Mouse (Mus musculus): ENCODE data around the gene Vwa8.
A peak's percentile ranks its signal among the peaks of the same experiment; 100 is the strongest.

The Vwa8 gene

DNA sequence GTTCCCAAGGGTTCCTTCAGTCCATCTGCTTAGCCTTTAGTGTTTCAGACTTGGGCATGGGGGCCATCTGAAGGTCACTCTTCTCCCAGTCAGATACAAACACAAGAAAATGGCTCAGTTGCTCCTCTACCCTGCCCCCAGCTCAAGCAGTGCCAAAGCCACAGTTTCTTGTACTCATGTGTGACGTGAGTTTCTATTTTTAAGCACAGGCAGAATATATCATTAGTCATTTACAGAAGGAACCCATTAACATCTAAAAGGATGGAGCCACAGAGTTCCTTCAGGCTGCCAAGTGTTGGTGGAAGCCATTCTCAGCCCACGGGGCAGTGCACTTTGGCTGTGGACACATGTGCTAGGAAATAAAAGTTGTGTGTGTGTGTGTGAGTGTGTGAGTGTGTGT, 240.6 kb downstream of the Vwa8 start:
- DNase-seq (ENCODE audit: low spot score), result peak; percentile 45

- DNase-seq (ENCODE audit: low spot score), result no peak
Measured at GRCm38 (mm10) chr14:79097181-79097580, 248.3 kb downstream of the Vwa8 start.

GRCm38 (mm10) chr14:79106655-79107515, 258.0 kb downstream of the Vwa8 start:
- DNase-seq (ENCODE audit: low spot score), result peak; percentile 67

- no peak for DNase-seq (ENCODE audit: low spot score)
Measured at GRCm38 (mm10) chr14:79109375-79109774, 260.5 kb downstream of the Vwa8 start.

DNA sequence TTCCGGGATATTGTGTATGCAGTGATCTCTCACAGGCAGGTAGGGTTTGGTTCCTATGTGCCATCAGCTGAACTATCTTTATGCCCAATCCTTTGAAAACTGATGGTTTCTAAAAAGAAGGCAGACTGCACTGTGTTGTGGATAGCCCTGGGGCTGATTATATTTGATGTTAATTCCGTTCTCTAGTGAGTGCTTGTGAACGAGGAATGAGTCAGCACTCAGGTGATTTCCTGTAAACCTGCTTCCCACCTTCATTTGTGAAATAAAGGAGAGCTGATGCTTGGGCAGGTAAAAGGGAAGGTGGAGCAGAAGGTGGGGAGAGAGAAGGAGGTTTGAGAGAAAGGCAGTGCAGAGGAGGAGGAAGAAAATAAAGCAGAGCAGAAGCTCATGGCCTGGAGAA, 261.2 kb downstream of the Vwa8 start:
- DNase-seq (ENCODE audit: low spot score), result no peak

GRCm38 (mm10) chr14:79112050-79112449, 263.2 kb downstream of the Vwa8 start:
- DNase-seq (ENCODE audit: low spot score), result no peak

- DNase-seq (ENCODE audit: low spot score), result peak; percentile 25
Measured at GRCm38 (mm10) chr14:79114526-79115383, 265.9 kb downstream of the Vwa8 start.

DNA sequence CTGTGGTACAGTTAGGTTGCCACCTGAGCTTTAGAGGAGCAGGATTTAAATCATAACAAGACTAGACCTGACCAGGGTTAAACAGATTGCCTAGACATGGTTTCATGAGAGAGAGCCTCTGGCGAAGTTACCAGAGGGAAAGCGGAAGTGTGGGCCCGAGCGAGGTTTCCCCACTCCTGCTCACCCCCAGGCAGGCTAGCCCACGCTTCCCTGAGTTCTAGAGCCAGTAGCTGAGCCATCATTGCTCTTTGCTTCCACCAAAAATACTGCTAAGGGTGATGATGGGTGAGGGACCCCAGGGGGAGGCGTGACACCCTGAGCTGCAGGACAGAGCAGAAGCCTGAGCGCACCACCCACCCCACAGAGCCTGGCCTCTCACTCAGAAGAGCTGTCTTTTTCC, 269.6 kb downstream of the Vwa8 start:
- DNase-seq (ENCODE audit: low spot score), result no peak

DNA sequence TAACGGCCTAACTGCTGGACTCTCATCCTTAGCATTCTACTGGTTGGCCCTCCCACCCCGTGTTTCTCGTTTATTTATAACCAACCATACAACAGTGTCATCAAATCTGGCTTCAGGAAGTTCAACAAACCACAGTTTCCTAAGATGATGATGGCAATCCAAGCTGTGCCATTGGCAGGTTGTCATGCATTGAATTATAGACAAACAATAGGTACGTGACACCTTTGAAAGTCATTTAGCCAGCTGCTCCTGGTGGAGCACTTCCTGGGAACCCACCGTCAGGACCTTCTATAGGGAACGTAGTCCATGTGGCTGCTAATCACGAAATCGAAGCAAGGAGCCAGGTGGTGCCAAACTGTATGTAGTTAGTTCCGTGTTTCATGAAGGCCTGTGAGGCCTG, 270.5 kb downstream of the Vwa8 start:
- no peak for DNase-seq (ENCODE audit: low spot score)

GRCm38 (mm10) chr14:79120681-79121080, 271.8 kb downstream of the Vwa8 start:
- no peak for DNase-seq (ENCODE audit: low spot score)

DNA sequence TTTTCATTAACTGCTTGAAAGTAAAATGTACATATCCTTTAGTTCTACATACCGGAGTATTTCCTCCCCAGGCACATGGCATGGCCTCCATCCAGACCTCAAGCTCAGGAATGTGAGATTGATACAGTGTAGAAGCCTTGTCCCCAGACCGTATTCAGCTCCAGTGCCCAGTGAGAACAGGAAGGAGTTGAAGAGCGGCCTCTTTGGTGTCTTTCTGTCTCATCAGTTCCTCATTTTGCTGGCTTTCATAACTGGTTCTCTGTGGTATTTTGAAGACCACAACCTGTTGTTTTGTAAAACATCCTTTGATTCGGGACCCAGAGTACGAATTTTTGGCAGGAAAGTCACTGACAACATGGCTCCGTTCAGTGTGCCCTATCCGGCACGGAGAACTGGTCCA, 274.6 kb downstream of the Vwa8 start:
- DNase-seq (ENCODE audit: low spot score), result no peak

- peak; percentile 45 for DNase-seq (ENCODE audit: low spot score)
Measured at GRCm38 (mm10) chr14:79124643-79125042, 275.8 kb downstream of the Vwa8 start.

- DNase-seq (ENCODE audit: low spot score), result no peak
Measured at GRCm38 (mm10) chr14:79126176-79126575, 277.3 kb downstream of the Vwa8 start.

- DNase-seq (ENCODE audit: low spot score), result no peak
Measured at GRCm38 (mm10) chr14:79134891-79135334, 286.1 kb downstream of the Vwa8 start.

DNA sequence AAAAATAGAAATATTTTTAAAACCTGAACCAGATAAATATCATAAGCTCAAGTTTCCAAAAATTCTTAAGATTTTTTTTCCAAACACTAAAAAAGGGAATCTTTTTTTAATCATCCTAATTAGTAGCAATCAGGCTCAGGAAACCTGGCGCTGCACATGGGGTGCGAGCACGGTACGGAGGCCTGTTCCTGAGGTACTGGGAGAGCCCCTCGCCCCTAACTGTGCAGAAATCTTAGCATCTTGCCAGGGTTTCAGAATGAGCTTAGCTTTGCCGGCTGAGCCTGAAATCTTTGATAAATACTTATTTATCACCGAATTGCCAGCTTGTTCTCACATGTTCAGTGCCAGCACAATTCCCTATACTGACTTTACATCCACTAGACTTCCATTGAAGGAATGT, 286.6 kb downstream of the Vwa8 start:
- no peak for DNase-seq (ENCODE audit: low spot score)

DNA sequence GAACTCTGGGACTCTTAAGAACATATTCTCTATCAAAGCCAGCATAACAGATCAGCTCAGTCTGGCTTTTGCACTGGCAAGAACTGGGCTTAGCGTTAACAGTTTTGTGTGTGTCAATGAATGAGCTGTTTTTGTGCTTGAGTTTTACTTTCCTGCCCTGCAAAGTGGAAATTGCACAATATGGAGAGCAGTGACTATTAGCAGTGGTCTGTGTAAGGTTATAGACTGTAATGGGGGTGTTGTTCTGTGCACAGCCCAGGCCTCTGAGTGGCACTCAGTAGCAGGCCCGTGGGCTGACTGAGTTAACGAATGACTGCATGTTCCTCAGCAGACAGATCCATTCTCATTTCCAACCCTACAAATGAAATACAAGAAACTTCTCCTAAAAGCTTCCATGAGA, 287.7 kb downstream of the Vwa8 start:
- no peak for DNase-seq (ENCODE audit: low spot score)

- DNase-seq (ENCODE audit: low spot score), result no peak
Measured at GRCm38 (mm10) chr14:79137100-79137499, 288.2 kb downstream of the Vwa8 start.

DNA sequence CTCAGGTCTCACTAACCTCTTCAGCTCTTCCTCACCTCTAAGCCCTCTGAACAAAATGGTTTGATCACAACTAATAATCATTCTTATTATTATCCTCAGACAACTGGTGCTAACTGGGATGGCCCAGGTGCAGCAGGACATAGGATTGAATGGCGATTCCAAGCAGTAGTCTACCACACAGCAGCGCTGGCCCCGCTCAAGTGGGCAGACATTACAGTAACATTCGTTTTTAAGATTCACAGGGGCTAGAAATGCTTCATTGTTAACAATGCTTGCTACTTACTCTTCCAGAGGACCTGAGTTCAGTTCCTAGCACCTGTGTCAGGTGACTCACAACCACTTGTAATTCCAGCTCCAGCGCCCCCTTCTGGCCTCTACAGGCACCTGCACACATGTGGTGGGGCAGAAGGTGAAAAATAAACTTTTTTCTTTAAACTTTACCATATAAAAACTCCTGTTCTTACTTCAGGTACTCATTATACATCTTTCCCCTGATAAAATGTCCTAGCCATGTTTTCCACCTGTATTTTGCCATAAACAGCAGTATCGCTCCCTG, 290.3 kb downstream of the Vwa8 start:
- no peak for DNase-seq (ENCODE audit: low spot score)

DNA sequence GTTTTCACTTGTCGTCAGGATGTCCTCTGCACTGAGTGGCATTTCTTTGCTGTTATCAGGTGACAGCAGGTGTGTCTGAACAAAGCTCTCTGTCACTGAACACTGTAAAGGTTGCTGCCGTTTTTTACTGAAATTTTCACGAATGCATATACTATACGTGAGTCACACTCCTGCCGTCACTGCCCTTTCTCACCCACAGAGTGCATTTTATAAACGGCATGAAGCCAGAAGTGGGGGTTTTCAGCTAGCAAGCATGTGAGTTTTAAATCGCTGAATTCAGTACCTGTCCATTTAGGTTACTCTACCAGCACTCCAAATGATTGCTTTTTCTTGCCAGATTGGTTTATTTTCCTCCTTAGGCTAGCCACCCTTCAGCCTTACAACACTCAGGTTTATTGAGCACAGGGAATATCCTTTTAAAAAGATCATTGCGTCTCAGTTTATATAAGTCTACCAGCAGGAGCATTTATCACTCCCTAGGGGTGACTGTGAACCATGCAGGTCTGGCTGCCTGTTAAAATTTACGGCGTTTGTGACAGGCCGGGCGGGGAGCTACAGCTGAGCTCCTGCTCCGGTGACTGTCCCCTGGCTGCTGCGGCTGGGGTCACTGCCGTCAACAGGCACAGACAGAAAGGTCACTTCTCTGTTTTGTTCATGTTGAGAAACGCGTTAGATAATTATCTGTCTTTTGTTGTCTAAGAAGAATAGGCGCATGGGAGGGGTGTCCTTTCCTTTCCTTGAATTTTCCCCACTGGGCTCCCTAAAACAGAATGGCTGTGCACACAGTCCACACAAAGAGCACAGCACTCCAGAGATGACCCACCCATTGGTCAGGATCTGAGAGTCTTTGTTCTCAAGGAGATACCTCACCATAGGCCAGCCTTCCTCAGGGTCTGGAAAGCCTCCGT, 291.3 kb downstream of the Vwa8 start:
- peak; percentile 16 for DNase-seq (ENCODE audit: low spot score)

- peak; percentile 16 for DNase-seq (ENCODE audit: low spot score)
Measured at GRCm38 (mm10) chr14:79140826-79141219, 292.0 kb downstream of the Vwa8 start.

GRCm38 (mm10) chr14:79142342-79142741, 293.5 kb downstream of the Vwa8 start:
- no peak for DNase-seq (ENCODE audit: low spot score)

- DNase-seq (ENCODE audit: low spot score), result no peak
Measured at GRCm38 (mm10) chr14:79143696-79144095, 294.8 kb downstream of the Vwa8 start.

Measured in MN1 (cell line).